Mouse (Mus musculus): Measurements from ENCODE around the gene Vsx1.
A peak's percentile ranks its signal among the peaks of the same experiment; 100 is the strongest.

Vsx1 gene

GRCm38 (mm10) chr2:150643726-150644415 is 45.3 kb downstream of the Vsx1 start:
- DNase-seq (ENCODE audit: low spot score), result no peak

- no peak for DNase-seq (ENCODE audit: low spot score)
Measured at GRCm38 (mm10) chr2:150643166-150643565, 46.0 kb downstream of the Vsx1 start.

- peak; percentile 23 for DNase-seq (ENCODE audit: low spot score)
Measured at GRCm38 (mm10) chr2:150638370-150638733, 50.8 kb downstream of the Vsx1 start.

GRCm38 (mm10) chr2:150637702-150638369 is 51.3 kb downstream of the Vsx1 start:
- no peak for DNase-seq (ENCODE audit: low spot score)

- no peak for DNase-seq (ENCODE audit: low spot score)
Measured at GRCm38 (mm10) chr2:150635877-150636446, 53.2 kb downstream of the Vsx1 start.

Measured in ovary, adult 18-20 months (tissue).